In the genomic region with DNA sequence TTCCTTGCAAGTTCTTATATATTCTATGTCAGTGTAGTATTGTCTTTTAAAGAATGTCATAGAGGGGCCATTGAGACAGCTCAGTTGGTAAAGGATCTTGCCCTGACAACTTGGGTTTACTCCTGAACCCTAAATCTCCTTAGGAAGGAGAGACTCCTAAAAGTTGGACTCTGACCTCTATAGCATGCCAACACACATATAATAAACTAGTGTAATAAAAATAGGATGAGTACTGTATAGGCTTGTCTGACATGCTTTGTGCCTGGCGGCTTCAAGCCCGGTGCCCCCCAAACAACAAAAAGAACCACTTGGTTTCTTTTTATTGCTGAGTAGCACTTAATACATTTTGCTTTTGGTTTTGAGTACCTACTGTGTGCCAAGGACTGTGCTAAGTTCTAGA, we compare ENCODE assay signal across 23 mouse cellular contexts.
"Had no signal": no experiment of that assay in that cellular context is flagged by ENCODE, and none has a peak within 500 bp of the region (broad histone marks: within the 10 kb centered on the region; RNA-seq: fewer than 3 reads in every experiment).

No protein-coding gene starts in this region.

- H3K9ac ChIP-seq: heart, embryonic 13.5 days; heart, embryonic 15.5 days; hindbrain, embryonic 13.5 days; hindbrain, embryonic 15.5 days; limb, embryonic 13.5 days; limb, embryonic 15.5 days; liver, embryonic 13.5 days had no signal

- DNase-seq: gastrocnemius, adult 2 months; gastrocnemius, postnatal 10 days; gastrocnemius, postnatal 25 days; heart, adult 18-20 months; heart, postnatal 14 days; heart, postnatal 36 days; kidney, adult 18-20 months; kidney, adult 8-10 months; kidney, postnatal 10 days; kidney, postnatal 25 days; kidney, postnatal 4 days; layer of hippocampus, adult 9-11 months; layer of hippocampus, postnatal 36 days; left cerebral cortex, postnatal 4 days; liver, embryonic 13.5 days had no signal

- H3K36me3 ChIP-seq: heart, embryonic 13.5 days; heart, embryonic 15.5 days; hindbrain, embryonic 13.5 days; hindbrain, embryonic 15.5 days; limb, embryonic 13.5 days; limb, embryonic 15.5 days; liver, embryonic 13.5 days had no signal

- H3K4me1 ChIP-seq: heart, embryonic 13.5 days; heart, embryonic 15.5 days; hindbrain, embryonic 13.5 days; hindbrain, embryonic 15.5 days; limb, embryonic 13.5 days; limb, embryonic 15.5 days; liver, embryonic 13.5 days had no signal

- ATAC-seq: hindbrain, postnatal 0 days had no signal

- H3K9me3 ChIP-seq: heart, embryonic 13.5 days; heart, embryonic 15.5 days; hindbrain, embryonic 13.5 days; hindbrain, embryonic 15.5 days; limb, embryonic 13.5 days; limb, embryonic 15.5 days; liver, embryonic 13.5 days had no signal

- H3K4me2 ChIP-seq: heart, embryonic 11.5 days; heart, embryonic 13.5 days; heart, embryonic 15.5 days; hindbrain, embryonic 13.5 days; hindbrain, embryonic 15.5 days; limb, embryonic 13.5 days; limb, embryonic 15.5 days; liver, embryonic 13.5 days had no signal

- H3K27me3 ChIP-seq: heart, embryonic 13.5 days; hindbrain, embryonic 13.5 days; hindbrain, embryonic 15.5 days; limb, embryonic 13.5 days; limb, embryonic 15.5 days; liver, embryonic 13.5 days had no signal

- H3K27ac ChIP-seq: gastrocnemius, adult 2 months; heart, embryonic 13.5 days; heart, embryonic 15.5 days; hindbrain, embryonic 13.5 days; hindbrain, embryonic 15.5 days; hindbrain, postnatal 0 days; limb, embryonic 13.5 days; limb, embryonic 15.5 days; liver, embryonic 13.5 days had no signal

- H3K4me3 ChIP-seq: gastrocnemius, adult 2 months; heart, embryonic 13.5 days; heart, embryonic 15.5 days; hindbrain, embryonic 13.5 days; hindbrain, embryonic 15.5 days; limb, embryonic 13.5 days; limb, embryonic 15.5 days; liver, embryonic 13.5 days had no signal
